Mouse (Mus musculus) kidney, adult 2 months (tissue): ENCODE results near the gene Glis3. TPM values are rescaled to one million over a fixed set of nuclear protein-coding genes. Genes with fewer than 3 reads are reported as not detected.
A peak's percentile ranks its signal among the peaks of the same experiment; 100 is the strongest.

Source experiments
- DNase-seq: peaks from one replicate; pipeline ENCODE4 v3.0.0; 2021
- H3K27ac ChIP-seq: fragments of 200-500 bp; 2 replicates; pipeline ENCODE4 v1.5.1; 2012; ENCODE audit warnings: low read depth, low read length, control low read depth, inconsistent platforms; ENCODE audit not compliant: insufficient read depth
- H3K27me3 ChIP-seq: fragments of 200-500 bp; replicated peaks from 2 replicates; pipeline ENCODE4 v1.6.1; 2012; ENCODE audit warnings: mild to moderate bottlenecking, moderate library complexity, low read length, inconsistent platforms; ENCODE audit not compliant: control insufficient read depth, insufficient read depth
- H3K36me3 ChIP-seq: fragments of 200-500 bp; 2 replicates; pipeline ENCODE4 v1.6.1; 2012; ENCODE audit warnings: mild to moderate bottlenecking, moderate library complexity, low read length, inconsistent platforms; ENCODE audit not compliant: control insufficient read depth, insufficient read depth
- H3K4me1 ChIP-seq: fragments of 200-500 bp; 2 replicates; pipeline ENCODE4 v1.6.1; 2011; ENCODE audit warnings: low read length; ENCODE audit not compliant: control insufficient read depth, insufficient read depth
- H3K4me3 ChIP-seq: fragments of 200-500 bp; 2 replicates; pipeline ENCODE4 v1.5.1; 2011; ENCODE audit warnings: mild to moderate bottlenecking, low read depth, low read length, control low read depth; ENCODE audit not compliant: insufficient read depth
- CTCF ChIP-seq: fragments of 200-500 bp; conservative IDR thresholded peaks from 2 replicates; pipeline ENCODE4 v1.5.1; 2011; ENCODE audit warnings: low read depth, mild to moderate bottlenecking, control low read depth, low read length, moderate library complexity, mixed read lengths; ENCODE audit not compliant: insufficient read depth, insufficient read length
- POLR2A ChIP-seq: fragments of 200-500 bp; IDR thresholded peaks from one replicate; pipeline ENCODE4 v1.6.1; 2011; ENCODE audit warnings: low read depth, low read length, control low read depth
- WGBS: fragments of 180-500 bp; shearing (Covaris S2); methylation state at CpG from one replicate; pipeline ENCODE4 v1.1.7; 2018; 5-methylcytosine and 5-hydroxymethylcytosine counted together
- polyA plus RNA-seq: library from polyadenylated mRNA; depleted of rRNA; stranded (reverse); fragments of >200 nt; gene quantifications from 2 replicates; pipeline ENCODE4 v1.2.3, GENCODE M21; 2012; rRNA removed

Glis3 gene
- polyA plus RNA-seq, 1 experiment: 23.7 TPM

GRCm38 (mm10) chr19:28237621-28238020, 442.3 kb downstream of the Glis3 start:
- Histone ChIP-seq H3K4me1 (no peaks in the 10 kb centered on the region), H3K36me3 (no peaks in the 10 kb centered on the region), H3K27ac (no peak overlapping the region), H3K4me3 (no peak overlapping the region), H3K27me3 (no peaks in the 10 kb centered on the region)
- DNase-seq: no peak
- TF ChIP-seq CTCF (no peak), POLR2A (no peak)
- WGBS: 91% methylated on average over 2 of the region's 2 CpGs

GRCm38 (mm10) chr19:28235571-28235970, 444.3 kb downstream of the Glis3 start:
- DNase-seq: peak; percentile 71
- TF ChIP-seq POLR2A (no peak), CTCF (no peak)
- WGBS: 47% methylated on average over 5 of the region's 5 CpGs

DNA sequence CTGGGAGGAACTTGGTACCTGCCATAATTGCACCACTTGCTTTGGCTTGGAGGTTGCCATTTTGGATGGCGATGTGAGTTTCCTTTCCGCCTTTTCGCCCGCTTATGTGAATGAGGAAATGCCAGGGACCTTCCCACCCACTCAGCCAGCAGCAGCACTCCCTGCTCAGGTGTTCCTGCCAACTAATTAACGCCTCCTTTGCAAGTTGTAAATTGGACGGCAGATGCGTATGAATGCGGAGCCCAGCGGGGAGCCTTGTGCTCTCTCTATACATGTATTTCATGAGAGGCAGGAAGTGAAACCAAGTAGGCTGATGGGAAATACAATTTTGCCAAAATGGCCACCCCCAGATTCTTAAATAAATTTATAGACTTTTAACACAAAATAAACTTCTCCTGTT, 444.8 kb downstream of the Glis3 start:
- no peak for DNase-seq
- no peaks in the 10 kb centered on the region for H3K27me3 ChIP-seq
- TF ChIP-seq CTCF (no peak), POLR2A (no peak)
- WGBS: 91% methylated on average over 9 of the region's 9 CpGs
- no peak overlapping the region for H3K27ac ChIP-seq
- no peaks in the 10 kb centered on the region for H3K4me1 ChIP-seq
- no peaks in the 10 kb centered on the region for H3K36me3 ChIP-seq
- no peak overlapping the region for H3K4me3 ChIP-seq

More at GRCm38 (mm10) chr19:28235571-28235970, 444.3 kb downstream of the Glis3 start:
- no peak overlapping the region for H3K4me3 ChIP-seq
- no peaks in the 10 kb centered on the region for H3K27me3 ChIP-seq
- no peaks in the 10 kb centered on the region for H3K36me3 ChIP-seq
- H3K27ac ChIP-seq: no peak overlapping the region
- no peaks in the 10 kb centered on the region for H3K4me1 ChIP-seq

- Histone ChIP-seq H3K27ac (no peak overlapping the region), H3K27me3 (no peaks in the 10 kb centered on the region), H3K4me1 (no peaks in the 10 kb centered on the region), H3K4me3 (no peak overlapping the region), H3K36me3 (no peaks in the 10 kb centered on the region)
- WGBS: 95% methylated on average over 2 of the region's 2 CpGs
- no peak for DNase-seq
- TF ChIP-seq CTCF (no peak), POLR2A (no peak)
These were observed 445.2 kb downstream of the Glis3 start for GRCm38 (mm10) chr19:28234676-28235075.

DNA sequence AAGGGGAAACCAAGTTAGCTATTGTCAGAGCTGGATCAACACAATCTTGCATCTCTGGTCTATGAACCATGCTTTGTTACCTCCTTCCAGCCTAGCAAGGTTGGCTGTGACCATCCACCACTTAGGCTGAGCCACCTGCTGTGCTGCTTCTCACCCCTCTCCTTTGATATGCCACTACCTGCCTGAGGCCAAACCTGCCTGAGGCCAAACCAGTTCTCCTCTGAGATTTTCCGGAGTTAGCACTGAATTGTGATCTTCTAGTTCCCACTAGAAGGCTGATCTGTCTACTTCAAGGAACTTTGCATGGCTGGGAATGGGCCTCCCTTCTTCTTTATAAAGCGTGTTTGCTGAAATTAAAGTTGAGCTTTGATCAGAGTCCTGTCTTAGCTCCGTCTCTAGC, 448.4 kb downstream of the Glis3 start:
- H3K27ac ChIP-seq: no peak overlapping the region
- H3K4me1 ChIP-seq: no peaks in the 10 kb centered on the region
- no peaks in the 10 kb centered on the region for H3K36me3 ChIP-seq
- no peaks in the 10 kb centered on the region for H3K27me3 ChIP-seq
- DNase-seq: no peak
- H3K4me3 ChIP-seq: no peak overlapping the region
- TF ChIP-seq CTCF (no peak), POLR2A (no peak)
- WGBS: 73% methylated on average over 3 of the region's 3 CpGs

DNA sequence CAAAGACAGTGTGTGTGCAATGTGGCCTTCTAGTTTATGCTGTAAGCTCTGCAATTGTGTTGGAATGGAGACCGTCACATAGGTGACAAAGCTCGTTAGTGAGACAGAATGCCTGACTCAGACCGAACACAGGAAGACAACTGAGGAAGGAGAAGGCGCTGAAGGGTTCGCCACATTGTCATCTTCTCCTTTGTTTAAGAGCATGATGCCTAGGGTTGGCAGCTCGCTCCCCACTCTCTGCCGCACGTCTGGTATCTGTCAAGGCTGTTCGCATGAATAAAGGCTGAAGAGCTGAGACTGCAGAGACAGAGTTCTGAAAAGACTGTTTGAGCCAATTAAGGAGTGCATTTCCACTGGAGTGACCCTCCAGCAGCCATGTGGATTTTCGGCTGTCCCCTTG, 452.4 kb downstream of the Glis3 start:
- H3K4me1 ChIP-seq: no peaks in the 10 kb centered on the region
- H3K27ac ChIP-seq: no peak overlapping the region
- H3K4me3 ChIP-seq: no peak overlapping the region
- DNase-seq: no peak
- no peaks in the 10 kb centered on the region for H3K27me3 ChIP-seq
- no peak for TF ChIP-seq CTCF
- no peak for TF ChIP-seq POLR2A
- H3K36me3 ChIP-seq: no peaks in the 10 kb centered on the region
- 92% methylated on average over 10 of the region's 10 CpGs for WGBS

- Histone ChIP-seq H3K27ac (no peak overlapping the region), H3K36me3 (no peaks in the 10 kb centered on the region), H3K4me1 (no peaks in the 10 kb centered on the region), H3K4me3 (no peak overlapping the region), H3K27me3 (no peaks in the 10 kb centered on the region)
- TF ChIP-seq CTCF (no peak), POLR2A (no peak)
- DNase-seq: no peak
- 40% methylated on average over 6 of the region's 6 CpGs for WGBS
These were observed 454.2 kb downstream of the Glis3 start for GRCm38 (mm10) chr19:28225651-28226050.

GRCm38 (mm10) chr19:28211630-28212029, 468.2 kb downstream of the Glis3 start:
- no peak for TF ChIP-seq POLR2A
- no peak for TF ChIP-seq CTCF
- H3K36me3 ChIP-seq: no peaks in the 10 kb centered on the region
- no peaks in the 10 kb centered on the region for H3K4me1 ChIP-seq
- WGBS: 90% methylated on average over 4 of the region's 4 CpGs
- no peak overlapping the region for H3K27ac ChIP-seq
- no peaks in the 10 kb centered on the region for H3K27me3 ChIP-seq
- DNase-seq: no peak
- H3K4me3 ChIP-seq: no peak overlapping the region

Other genes with a start within 250 kb of the Glis3 start
- 86.5 and 97.8 TPM in 2 replicates for gene Slc1a1, start 155.0 kb upstream of the Glis3 start, polyA plus RNA-seq